Mouse (Mus musculus): Measurements from ENCODE around the gene Jmjd1c.
"Not testable (repeated sequence)": the region's sequence is repeated elsewhere in the genome, so short reads cannot be mapped to it uniquely, and the experiment has no call there.

Gene Jmjd1c

DNA sequence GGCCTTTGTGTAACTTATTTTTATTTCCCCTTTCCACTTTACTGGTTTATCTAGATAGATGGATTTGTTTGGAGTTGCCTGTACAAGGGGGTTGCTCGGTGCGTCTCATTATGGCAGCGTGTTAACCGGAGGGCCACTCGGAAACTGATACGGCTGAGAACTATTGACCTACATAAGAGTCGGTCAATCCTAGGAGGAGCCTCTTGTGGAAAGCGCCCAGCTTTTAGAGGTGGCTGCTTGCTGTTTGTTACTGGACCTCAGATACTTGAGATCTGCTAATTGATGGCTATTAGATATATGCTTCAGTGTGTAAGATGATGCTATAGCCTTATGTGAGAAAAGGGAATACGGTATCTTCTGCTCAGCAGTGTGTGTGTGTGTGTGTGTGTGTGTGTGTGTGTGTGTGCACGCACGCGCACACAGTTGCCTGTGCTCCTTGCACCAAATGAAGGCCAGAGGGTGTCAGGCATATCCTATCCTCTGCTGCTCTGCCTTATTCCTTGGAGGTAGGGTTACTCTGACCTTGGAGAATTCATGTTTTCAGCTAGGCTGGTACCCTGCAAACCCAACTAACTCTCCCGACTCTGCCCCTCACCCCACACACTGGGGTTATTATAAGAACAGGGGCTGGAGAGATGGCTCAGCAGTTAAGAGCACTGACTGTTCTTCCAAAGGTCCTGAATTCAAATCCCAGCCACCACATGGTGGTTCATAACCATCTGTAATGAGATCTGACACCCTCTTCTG, 3.4 kb downstream of the Jmjd1c start:
- no peak for DNase-seq (ENCODE audit: extremely low read depth, insufficient read length, low spot score)

DNA sequence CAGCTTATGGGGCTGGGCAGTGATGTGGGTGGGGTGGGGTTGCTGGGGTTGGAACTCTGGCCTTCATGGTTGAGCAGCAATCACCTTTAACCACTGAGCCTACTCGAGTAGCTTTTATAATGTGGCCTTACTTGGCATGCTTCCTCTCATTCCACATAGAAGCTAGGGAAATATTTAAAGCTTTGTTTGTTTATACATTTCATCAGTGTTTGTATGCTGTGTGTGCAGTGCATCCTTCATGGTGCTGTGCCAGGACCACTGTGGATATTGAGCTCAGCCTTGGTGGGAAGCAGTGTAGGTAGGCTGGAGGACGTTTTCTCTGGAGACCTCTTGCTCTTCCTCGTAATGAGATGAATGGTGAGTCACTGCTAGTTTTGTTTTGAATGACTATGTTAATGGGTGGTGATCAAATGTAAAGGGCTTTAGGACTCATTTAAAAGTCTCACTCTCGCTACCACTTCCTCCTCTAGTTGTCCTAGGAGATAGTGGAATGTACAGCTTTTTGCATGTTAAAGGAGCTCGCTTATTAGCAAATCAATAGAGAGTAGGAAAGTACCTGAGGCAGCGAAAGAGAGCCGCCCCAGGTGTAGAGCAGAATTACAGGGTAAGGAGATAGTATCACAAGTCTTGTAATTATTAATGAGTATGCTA, 4.2 kb downstream of the Jmjd1c start:
- DNase-seq (ENCODE audit: extremely low read depth, insufficient read length, low spot score), result no peak

DNA sequence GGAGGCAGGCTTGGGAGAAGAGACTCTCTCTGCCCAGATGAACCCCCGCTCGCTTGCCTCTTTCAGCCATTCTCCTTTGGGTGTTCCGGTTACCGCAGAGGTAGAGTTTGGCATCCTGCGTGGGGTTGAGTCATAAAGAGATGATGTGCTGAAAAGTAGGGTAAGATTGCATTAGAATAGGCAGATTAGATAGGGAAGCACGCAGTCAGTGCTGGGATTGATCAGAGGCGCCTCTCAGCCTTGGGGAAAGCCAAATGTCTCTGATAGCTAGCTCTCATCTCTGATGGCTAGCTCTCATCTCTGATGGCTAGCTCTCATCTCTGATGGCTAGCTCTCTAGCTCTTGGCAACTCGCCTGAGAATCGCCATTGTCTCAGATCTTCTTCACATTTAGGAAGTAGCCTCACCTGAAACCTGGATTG, 4.9 kb downstream of the Jmjd1c start:
- DNase-seq (ENCODE audit: extremely low read depth, insufficient read length, low spot score), result no peak

DNA sequence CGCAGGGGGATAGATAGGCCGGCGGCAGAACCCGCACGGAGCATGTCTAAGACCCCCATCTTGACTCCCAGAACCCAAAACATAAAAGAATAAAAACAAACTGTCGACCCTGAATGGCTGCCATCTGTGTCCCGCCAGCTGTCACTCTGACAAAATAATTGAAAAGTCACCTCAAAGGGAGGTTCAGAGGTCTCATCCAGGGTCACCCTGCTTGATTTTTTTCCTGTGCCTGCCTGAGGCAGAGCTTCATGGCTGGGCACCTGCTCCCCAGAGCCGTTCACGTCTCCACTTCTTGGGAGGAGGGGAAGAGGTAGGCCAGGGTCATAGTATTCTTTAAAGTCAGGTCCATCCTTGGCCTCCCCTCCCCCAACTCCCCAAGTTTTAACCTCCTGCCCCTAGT, 8.6 kb downstream of the Jmjd1c start:
- DNase-seq (ENCODE audit: extremely low read depth, insufficient read length, low spot score), result no peak

DNA sequence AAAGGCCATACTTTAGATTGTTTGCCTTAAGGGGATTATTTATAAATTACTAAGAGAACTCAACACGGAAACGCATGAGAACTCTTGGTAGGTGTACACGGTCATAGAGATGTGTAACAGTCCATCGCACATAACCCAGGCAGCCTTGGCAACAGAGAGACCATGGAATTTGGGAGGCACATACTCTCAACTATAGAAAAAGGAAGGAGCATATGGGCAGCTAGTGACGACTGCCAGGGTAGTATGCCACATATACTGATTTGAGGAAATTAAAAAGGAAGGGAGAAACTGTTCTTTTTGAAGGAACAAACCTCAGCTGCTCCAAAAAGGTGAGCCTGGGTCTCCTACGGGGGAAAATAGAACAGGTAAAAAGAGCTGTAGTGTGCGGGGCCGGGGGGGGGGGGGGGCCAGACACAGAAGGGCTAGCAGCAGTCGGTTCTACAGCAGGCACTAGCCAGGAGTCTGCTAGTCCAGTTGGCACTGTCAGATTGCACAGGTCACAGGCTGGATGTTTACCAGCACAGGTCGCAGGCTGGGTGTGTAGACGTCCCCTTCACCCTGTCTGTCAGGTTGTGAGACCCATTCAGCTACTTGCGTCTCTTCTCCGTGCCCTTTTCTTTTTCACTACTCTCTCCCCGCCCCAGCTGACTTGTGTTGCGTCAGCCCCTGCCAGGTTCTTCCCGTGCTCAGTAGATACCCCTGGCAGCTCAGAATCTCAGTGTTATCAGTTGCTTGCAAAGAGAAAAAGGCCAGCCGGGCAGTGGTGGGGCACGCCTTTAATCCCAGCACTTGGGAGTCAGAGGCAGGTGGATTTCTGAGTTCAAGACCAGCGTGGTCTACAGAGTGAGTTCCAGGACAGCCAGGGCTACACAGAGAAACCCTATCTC, 9.6 kb downstream of the Jmjd1c start:
- DNase-seq (ENCODE audit: extremely low read depth, insufficient read length, low spot score), result no peak

DNA sequence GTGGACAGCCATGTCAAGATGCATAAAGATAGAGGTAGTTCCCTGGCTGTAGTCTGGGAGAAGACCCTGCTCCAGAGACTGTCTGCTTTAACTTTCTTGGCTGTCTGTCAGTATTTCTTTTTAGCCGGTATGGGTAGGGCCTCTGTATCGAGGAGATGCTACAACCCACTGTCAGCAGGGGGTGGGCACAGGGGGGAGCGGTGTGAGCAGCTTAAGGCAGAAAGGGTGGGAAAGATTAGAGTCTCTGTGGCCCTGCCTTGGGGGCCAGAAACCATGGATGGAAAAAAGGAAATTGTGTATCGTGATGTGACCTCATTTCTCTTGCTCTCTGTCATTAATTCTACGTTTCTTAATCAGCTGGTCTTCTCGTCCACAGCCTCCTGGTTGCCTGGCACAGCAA, 10.5 kb downstream of the Jmjd1c start:
- DNase-seq (ENCODE audit: extremely low read depth, insufficient read length, low spot score), result no peak

DNA sequence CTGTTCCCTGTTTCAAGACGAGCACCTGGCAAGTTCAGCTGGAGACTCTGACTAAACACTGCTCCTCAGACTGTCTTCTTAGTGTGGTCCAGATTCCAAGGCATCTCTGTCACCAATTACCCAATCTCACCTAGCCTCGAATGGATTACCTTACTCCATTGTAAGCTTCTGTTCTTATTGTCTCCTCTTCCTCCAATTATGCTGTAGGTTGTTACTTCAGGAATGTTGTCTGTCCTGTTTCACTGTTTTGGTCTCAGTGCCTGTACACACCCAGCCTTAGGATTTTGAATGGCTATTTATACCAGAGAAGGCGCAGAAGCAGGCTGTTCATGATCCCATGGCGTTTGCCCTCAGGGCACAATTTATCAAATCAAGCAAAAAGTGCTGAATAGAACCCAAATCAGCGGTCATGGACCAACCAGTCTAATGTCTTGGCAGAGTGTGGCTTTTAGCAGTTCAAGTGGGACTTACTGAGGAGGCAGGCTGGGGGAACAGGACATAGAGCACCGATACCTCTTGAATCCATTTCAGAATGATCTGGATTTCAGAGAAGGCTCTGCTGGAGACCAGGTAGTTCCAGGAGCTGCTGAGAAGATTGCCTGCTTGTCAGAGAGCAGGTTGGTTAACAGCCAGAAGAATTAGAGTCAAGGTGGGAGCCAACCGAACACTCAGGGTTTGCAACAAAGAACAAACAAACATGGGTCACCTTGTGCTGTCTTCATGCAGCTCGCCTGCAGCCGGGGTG, 11.3 kb downstream of the Jmjd1c start:
- no peak for DNase-seq (ENCODE audit: extremely low read depth, insufficient read length, low spot score)

DNA sequence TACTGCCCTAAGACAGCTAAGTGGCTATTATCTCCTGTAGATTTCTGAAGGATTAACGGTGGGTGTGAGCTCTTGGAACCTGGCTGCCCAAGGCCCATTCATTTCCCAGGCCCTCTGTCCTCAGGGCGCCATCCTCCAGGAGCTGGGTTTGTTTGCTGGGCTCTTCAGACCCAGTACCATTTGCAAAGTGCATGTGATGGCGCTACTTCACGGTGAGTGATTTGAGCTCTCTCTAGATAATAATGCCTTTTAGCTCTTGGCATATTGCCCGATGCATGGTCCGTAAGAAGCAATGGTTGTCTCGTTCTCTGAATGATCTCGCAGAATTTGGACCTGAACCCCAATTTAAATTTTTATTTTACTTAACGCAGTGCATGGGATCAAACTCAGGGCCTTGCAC, 12.2 kb downstream of the Jmjd1c start:
- DNase-seq (ENCODE audit: extremely low read depth, insufficient read length, low spot score), result no peak

DNA sequence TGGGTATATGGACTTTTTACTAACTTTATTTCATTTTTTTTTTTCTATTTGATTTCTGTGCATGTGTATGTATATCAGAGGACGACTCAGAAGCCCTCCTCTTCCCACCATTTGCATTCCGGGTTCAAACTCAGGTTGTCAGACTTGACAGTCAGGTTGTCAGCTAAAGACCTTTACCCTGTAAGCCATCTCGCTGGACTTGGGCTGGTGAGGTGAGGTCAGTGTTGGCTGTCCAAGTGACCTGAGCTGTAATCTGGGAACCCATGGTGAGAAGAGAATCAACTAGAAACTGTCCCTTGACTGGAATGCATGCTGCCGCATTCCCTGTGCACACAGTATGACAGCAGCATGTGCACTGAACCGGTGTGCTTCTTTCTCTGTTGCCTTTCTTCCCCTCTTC, 13.7 kb downstream of the Jmjd1c start:
- DNase-seq (ENCODE audit: extremely low read depth, insufficient read length, low spot score), result no peak

DNA sequence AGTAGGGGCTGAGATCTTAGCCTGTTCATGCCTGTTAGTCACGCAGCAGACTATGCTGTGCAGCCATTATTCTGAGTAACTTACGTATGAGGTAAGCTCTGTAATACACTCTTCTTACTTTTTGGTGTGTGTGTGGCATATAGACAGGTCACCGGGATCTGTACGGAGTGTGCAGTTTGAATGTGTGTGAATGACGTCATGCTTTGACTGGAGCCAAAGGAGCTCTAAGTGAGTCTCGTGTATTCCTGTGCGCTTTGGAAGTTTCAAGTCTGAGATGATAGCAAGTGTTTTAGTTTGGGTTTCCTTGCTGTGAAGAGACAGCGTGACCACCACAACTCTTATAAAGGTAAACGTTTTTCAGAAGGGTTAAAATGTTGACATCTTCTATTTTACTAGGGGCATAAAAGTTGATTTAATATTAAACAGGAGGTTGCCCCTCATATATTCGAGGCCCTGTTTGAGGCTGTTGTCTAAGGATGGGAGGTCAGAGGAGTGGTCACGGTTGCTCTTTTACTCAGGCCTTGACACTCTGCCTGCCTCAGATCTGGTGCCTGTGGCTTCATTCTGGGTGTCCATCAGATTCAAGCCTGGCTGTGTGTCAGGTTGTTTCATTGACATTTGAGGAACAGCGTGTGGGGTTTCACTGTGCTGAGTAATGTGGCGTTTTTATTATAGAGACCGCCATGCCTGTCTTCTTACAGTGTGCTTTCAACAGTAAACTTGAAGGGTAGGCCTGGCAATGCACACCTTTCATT, 15.3 kb downstream of the Jmjd1c start:
- DNase-seq (ENCODE audit: extremely low read depth, insufficient read length, low spot score), result no peak

DNA sequence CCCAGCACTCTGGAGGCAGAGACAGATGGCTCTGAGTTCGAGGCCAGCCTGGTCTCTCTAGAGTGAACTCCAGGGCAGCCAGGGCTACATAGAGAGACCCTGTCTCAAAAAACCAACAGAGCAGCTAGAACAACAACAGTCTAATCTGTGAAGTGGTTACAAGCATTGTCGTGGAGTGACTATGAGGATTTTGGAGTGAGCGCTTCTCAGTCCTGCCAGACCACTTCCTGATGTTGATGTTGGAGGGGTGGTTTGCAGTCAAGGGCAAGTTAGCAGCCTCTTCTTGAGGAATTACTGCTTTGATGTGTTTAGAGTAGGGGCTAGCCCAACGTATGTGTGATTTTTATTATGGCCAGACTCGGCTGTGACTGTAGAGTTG, 15.9 kb downstream of the Jmjd1c start:
- DNase-seq (ENCODE audit: extremely low read depth, insufficient read length, low spot score), result no peak

DNA sequence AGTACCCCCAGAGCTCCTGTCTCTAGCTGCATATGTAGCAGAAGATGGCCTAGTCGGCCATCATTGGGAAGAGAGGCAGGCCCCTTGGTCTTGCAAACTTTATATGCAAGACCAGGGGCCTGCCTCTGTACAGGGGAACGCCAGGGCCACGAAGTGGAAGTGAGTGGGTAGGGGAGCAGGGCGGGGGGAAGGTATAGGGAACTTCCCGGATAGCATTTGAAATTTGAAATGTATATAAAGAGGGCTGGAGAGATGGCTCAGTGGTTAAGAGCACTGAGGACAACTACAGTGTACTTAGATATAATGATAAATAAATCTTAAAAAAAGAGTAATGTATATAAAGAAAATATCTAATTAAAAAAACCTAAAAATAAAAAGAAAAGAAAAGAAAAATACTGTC, 17.0 kb downstream of the Jmjd1c start:
- DNase-seq (ENCODE audit: extremely low read depth, insufficient read length, low spot score), result not testable (repeated sequence)

DNA sequence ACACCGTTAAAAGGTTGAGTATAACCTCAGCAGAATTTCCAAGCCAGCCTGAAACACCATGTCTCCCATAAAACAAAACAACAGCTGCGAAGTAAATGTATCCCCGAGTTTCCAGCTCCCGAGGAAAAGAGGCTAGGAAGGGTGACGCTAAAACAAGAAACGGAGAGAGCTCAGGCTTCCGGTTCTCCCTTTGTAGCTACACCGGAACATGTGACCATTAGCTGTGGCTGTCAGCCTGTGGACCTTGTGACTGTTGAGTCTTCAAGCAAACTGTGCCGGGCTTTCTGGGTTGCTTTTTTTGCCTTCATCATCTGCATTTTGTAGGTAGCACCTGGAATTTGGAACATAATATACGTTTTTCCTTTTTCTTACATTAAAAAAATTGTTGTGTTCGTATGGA, 17.9 kb downstream of the Jmjd1c start:
- DNase-seq (ENCODE audit: extremely low read depth, insufficient read length, low spot score), result no peak

DNA sequence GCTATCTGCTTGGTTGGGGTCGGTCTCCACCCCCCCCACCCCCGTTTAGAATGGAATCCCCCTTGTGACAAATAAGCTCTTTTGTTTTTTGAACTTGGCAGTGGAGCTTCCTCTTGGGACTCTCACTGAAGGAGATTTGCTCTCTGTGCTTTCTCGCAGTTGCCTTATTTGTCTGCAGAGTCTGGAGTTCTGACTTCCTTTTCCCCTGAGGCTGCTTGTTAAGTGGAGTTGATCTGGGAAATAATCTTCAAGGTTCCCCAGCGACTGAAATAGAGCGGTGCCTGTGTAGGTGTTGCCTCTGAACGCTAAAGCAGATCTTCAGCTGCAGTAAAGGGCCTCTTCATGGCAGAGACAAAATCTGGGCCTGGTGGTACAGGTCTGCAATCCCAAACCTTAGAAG, 19.2 kb downstream of the Jmjd1c start:
- DNase-seq (ENCODE audit: extremely low read depth, insufficient read length, low spot score), result no peak

DNA sequence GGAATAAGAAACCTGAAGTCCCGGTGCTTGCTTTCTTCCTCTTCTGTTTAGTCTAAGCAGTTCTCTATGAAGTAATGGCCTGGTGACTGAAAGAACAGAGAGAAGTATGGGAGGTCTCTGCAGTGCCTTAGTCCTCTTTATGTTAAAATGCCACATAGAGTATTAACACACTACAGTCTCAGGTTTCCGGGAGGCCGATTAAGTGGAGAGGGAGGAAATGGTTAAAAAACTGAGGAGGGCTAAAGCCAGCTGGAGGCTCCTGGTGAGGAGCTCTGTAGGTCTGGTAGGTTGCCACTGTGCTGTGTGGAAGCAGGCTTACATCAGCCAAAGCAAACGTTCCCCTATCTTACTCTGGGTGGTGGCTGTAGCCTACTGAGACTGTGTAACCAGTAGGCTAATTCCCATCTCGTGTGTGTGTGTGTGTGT, 19.8 kb downstream of the Jmjd1c start:
- peak; percentile 27 for DNase-seq (ENCODE audit: extremely low read depth, insufficient read length, low spot score)

DNA sequence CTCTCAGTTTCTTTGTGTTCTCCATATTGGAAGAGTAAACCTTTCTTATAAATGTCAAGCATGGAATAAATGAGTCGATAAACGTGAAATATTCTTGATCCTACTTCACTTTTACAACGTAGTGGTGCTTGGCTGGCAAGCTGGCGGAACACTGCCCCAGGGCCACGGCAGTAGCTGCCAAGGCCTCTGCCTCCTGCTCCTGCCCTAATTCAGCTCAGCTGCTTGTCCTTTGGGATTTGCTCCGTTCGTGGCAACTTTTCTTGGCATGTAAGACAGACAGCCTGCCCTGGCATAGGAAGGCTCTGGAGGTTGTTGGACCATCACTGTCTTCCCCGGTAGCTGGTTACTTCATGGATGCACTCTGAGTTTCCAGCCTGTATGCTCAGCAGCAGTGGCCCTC, 20.3 kb downstream of the Jmjd1c start:
- DNase-seq (ENCODE audit: extremely low read depth, insufficient read length, low spot score), result peak; percentile 57

DNA sequence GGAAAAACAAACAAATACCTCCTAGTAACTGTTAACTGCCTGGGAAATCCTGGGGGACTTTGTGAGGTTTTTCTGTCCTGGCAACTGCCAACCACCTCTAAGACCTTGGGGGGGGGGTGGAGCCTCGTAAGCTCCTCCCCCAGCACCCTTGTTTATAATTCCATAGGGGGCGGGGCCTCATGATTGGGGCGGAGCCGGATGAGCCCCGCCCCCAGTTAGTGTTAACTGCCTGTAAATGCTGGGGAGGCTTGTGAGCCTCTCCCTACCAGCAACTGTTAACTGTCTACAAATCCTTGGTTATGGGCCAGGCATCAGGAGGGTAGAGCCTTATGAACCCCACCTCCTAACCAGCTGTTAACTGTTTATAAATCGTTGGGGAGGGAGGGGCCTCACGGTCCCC, 23.4 kb downstream of the Jmjd1c start:
- DNase-seq (ENCODE audit: extremely low read depth, insufficient read length, low spot score), result no peak

DNA sequence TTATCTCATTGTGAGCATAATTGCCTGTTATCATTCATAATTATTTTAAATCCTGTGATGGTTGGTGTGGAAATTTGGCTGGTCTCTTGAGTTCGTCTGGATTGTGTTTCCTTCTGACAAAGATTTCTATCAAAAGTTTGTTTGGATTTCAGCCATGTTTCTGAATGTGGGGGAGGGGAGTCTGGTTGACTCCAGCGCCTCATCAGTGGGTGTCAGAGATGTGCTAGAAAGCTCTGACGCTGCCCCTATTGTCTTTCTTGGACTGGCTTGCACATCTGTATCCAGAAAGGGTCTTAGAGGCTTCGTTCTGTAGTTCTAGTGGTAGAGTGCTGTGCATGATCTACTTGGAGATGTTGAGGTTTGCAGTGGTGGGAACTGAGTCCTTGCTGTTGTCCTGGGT, 24.3 kb downstream of the Jmjd1c start:
- no peak for DNase-seq (ENCODE audit: extremely low read depth, insufficient read length, low spot score)

DNA sequence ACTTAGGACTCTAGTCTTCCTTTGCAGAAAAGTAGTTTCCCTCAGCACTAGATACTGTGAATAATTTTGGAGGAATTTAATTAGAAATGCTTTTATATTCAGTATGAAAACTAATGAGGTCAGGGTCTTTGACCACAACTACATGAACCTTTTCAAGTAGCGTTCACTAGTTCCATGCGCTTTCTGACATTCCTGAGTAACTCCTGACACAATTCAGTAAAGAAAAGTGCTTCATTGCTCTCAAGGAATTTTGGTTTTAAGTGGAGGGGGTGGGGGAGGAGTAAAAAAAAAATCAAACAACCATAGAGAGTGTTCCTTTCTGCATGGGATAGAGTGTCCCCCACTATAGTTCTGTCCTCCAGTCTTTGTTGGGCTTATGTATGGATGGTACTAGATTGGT, 24.7 kb downstream of the Jmjd1c start:
- no peak for DNase-seq (ENCODE audit: extremely low read depth, insufficient read length, low spot score)

DNA sequence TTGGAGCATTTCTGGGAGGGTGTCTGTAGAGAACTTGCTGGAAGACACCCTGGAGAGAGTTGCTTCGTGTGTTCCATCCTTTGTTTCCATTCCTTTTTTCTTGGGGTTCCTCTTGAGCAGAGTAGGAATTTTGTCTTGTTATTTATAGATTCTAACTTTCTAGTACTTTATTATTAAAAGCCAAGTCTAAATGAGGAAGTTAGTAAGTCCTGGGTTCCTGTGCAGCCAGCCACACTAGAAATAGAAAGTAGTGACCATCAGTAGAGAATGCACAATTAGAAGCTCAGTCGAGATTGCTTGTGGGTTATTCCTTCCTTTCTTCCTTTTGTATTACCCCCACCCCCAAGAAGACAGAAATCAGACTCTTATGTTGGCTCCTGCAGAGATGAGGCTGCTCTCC, 27.8 kb downstream of the Jmjd1c start:
- no peak for DNase-seq (ENCODE audit: extremely low read depth, insufficient read length, low spot score)

Measured in 3134 (cell line).